8 mouse cellular contexts compared by ENCODE assay signal in genomic region chr10:80018739-80019297, GRCm38 (mm10). TPM values are rescaled to one million over a fixed set of nuclear protein-coding genes. Genes with fewer than 3 reads are reported as not detected.
DNase-seq lines count a peak whose midpoint lies in the region; ATAC-seq and TF ChIP-seq lines count a peak whose summit lies in the region.

No protein-coding gene starts in this region.

- H3K4me3 ChIP-seq in forebrain, embryonic 12.5 days (replicated peaks), result no peak overlapping the region
- no peak overlapping the region for H3K4me3 ChIP-seq in forebrain, embryonic 14.5 days (ENCODE audit: low read depth, low read length)
- peak overlapping the region; percentile 14; the same call in 1 of the 2 replicates for H3K4me3 ChIP-seq in lung, embryonic 14.5 days (ENCODE audit: low read depth, low read length)

- H3K9me3 ChIP-seq in forebrain, embryonic 12.5 days, result no peaks in the 10 kb centered on the region
- H3K9me3 ChIP-seq in forebrain, embryonic 14.5 days (replicated peaks; ENCODE audit: control insufficient read depth, low read length), result no peaks in the 10 kb centered on the region
- H3K9me3 ChIP-seq in lung, embryonic 14.5 days (ENCODE audit: low read depth, low read length), result no peaks in the 10 kb centered on the region

- ATAC-seq in forebrain, embryonic 12.5 days (ENCODE audit: low FRiP score), result no peak
- ATAC-seq in forebrain, embryonic 14.5 days, result no peak
- peak; percentile 58 for ATAC-seq in lung, embryonic 14.5 days (ENCODE audit: insufficient read depth)

- no peak overlapping the region for H3K9ac ChIP-seq in forebrain, embryonic 12.5 days
- H3K9ac ChIP-seq in forebrain, embryonic 14.5 days (ENCODE audit: low read length), result no peak overlapping the region
- H3K9ac ChIP-seq in lung, embryonic 14.5 days, result peak overlapping the region; percentile 49

- peaks cover 16% of the 10 kb centered on the region; the same call in 1 of the 2 replicates for H3K4me1 ChIP-seq in forebrain, embryonic 12.5 days
- H3K4me1 ChIP-seq in forebrain, embryonic 14.5 days (ENCODE audit: control insufficient read depth, insufficient read depth, low read length), result no peaks in the 10 kb centered on the region
- H3K4me1 ChIP-seq in lung, embryonic 14.5 days (ENCODE audit: insufficient read depth), result no peaks in the 10 kb centered on the region; the same call in none of the 2 replicates

- no peak for DNase-seq in forebrain, embryonic 14.5 days (ENCODE audit: low spot score)
- DNase-seq in MN1 (ENCODE audit: low spot score), result peak; percentile 73
- DNase-seq in heart, postnatal 36 days, result peak; percentile 42 to 54
- peak; percentile 62 for DNase-seq in lung, embryonic 14.5 days
- DNase-seq in splenic B cell, adult 2 months (ENCODE audit: low read depth, low spot score), result peak; percentile 68
- DNase-seq in right cerebral cortex, postnatal 36 days (ENCODE audit: low spot score in 2 of 2), result no peak
- DNase-seq in cerebellum, postnatal 14 days, result no peak

- H3K27ac ChIP-seq in forebrain, embryonic 12.5 days, result no peak overlapping the region
- no peak overlapping the region for H3K27ac ChIP-seq in forebrain, embryonic 14.5 days (ENCODE audit: low read depth, low read length)
- H3K27ac ChIP-seq in lung, embryonic 14.5 days (ENCODE audit: low read depth), result peak overlapping the region; percentile 71

- 8% methylated on average over 15 of the region's 15 CpGs for WGBS in forebrain, embryonic 12.5 days
- WGBS in forebrain, embryonic 14.5 days, result 11% methylated on average over 13 of the region's 15 CpGs
- WGBS in lung, embryonic 14.5 days, result 4% methylated on average over 15 of the region's 15 CpGs

- 0 out of 2 replicates have a peak overlapping the region, but pooled peaks have one; percentile 10 for H3K4me2 ChIP-seq in forebrain, embryonic 12.5 days
- no peak overlapping the region for H3K4me2 ChIP-seq in forebrain, embryonic 14.5 days (ENCODE audit: low read length)
- peak overlapping the region; percentile 59 for H3K4me2 ChIP-seq in lung, embryonic 14.5 days

- H3K36me3 ChIP-seq in forebrain, embryonic 12.5 days (replicated peaks), result no peaks in the 10 kb centered on the region
- H3K36me3 ChIP-seq in forebrain, embryonic 14.5 days (ENCODE audit: control insufficient read depth, insufficient read depth, low read length), result no peaks in the 10 kb centered on the region
- peaks cover 14% of the 10 kb centered on the region for H3K36me3 ChIP-seq in lung, embryonic 14.5 days (ENCODE audit: insufficient read depth)
- H3K36me3 ChIP-seq in splenic B cell, adult 2 months (ENCODE audit: control insufficient read depth, insufficient read depth, low read length, poor library complexity, severe bottlenecking), result peaks cover 26% of the 10 kb centered on the region

- TF ChIP-seq CTCF in lung, embryonic 14.5 days (IDR thresholded peaks at IDR 0.05; ENCODE audit: low read depth), result no peak

- intact Hi-C loops in heart, postnatal 36 days (cut with DNase I), result no loop called here

- H3K27me3 ChIP-seq in forebrain, embryonic 12.5 days, result peaks cover 63% of the 10 kb centered on the region
- peaks cover 31% of the 10 kb centered on the region for H3K27me3 ChIP-seq in forebrain, embryonic 14.5 days (replicated peaks; ENCODE audit: control insufficient read depth, insufficient read depth, low read length)
- H3K27me3 ChIP-seq in lung, embryonic 14.5 days (ENCODE audit: insufficient read depth, low read length), result peaks cover 17% of the 10 kb centered on the region
- H3K27me3 ChIP-seq in splenic B cell, adult 2 months (ENCODE audit: control insufficient read depth, insufficient read depth, low read length, poor library complexity, severe bottlenecking), result no peaks in the 10 kb centered on the region

RNA-seq across cellular contexts. Expression of gene Arhgap45, which starts 2.4 kb away (rescaled TPM):
- polyA plus RNA-seq in forebrain, embryonic 12.5 days (2016; fragmentation: Nextera tagmentation; extraction: Ambion mirVana), result 3.4 and 3.6 TPM in 2 replicates
- 1.1 and 1.5 TPM in 2 replicates for polyA plus RNA-seq in forebrain, embryonic 14.5 days (2014; fragmentation: Nextera tagmentation; extraction: Ambion mirVana)
- total RNA-seq in heart, postnatal 36 days (2021), result 1 to 10 TPM; 4.1 to 5.9 TPM
- polyA plus RNA-seq in lung, embryonic 14.5 days (2014; fragmentation: Nextera tagmentation; extraction: Ambion mirVana), result 11.2 and 13.2 TPM in 2 replicates

RNA-seq across cellular contexts. Expression of gene Polr2e, which starts 20.8 kb away (rescaled TPM):
- 183 and 184 TPM in 2 replicates for polyA plus RNA-seq in forebrain, embryonic 12.5 days (2016; fragmentation: Nextera tagmentation; extraction: Ambion mirVana)
- 205 and 219 TPM in 2 replicates for polyA plus RNA-seq in forebrain, embryonic 14.5 days (2014; fragmentation: Nextera tagmentation; extraction: Ambion mirVana)
- 10 to 100 TPM; 88.5 to 96.4 TPM for total RNA-seq in heart, postnatal 36 days (2021)
- polyA plus RNA-seq in lung, embryonic 14.5 days (2014; fragmentation: Nextera tagmentation; extraction: Ambion mirVana), result 240 and 258 TPM in 2 replicates

RNA-seq across cellular contexts. Expression of gene Abca7, which starts 22.5 kb away (rescaled TPM):
- polyA plus RNA-seq in forebrain, embryonic 12.5 days (2016; fragmentation: Nextera tagmentation; extraction: Ambion mirVana), result 5.8 and 5.9 TPM in 2 replicates
- 2.1 and 3.1 TPM in 2 replicates for polyA plus RNA-seq in forebrain, embryonic 14.5 days (2014; fragmentation: Nextera tagmentation; extraction: Ambion mirVana)
- total RNA-seq in heart, postnatal 36 days (2021), result 1 to 10 TPM; 7.7 to 7.9 TPM
- polyA plus RNA-seq in lung, embryonic 14.5 days (2014; fragmentation: Nextera tagmentation; extraction: Ambion mirVana), result 3.0 and 3.5 TPM in 2 replicates

RNA-seq across cellular contexts. Expression of gene Gpx4, which starts 28.1 kb away (rescaled TPM):
- polyA plus RNA-seq in forebrain, embryonic 12.5 days (2016; fragmentation: Nextera tagmentation; extraction: Ambion mirVana), result 434 and 458 TPM in 2 replicates
- polyA plus RNA-seq in forebrain, embryonic 14.5 days (2014; fragmentation: Nextera tagmentation; extraction: Ambion mirVana), result 555 and 632 TPM in 2 replicates
- 100 to 1,000 TPM; 863 to 871 TPM for total RNA-seq in heart, postnatal 36 days (2021)
- 471 and 474 TPM in 2 replicates for polyA plus RNA-seq in lung, embryonic 14.5 days (2014; fragmentation: Nextera tagmentation; extraction: Ambion mirVana)

RNA-seq across cellular contexts. Expression of gene Cnn2, which starts 30.4 kb away (rescaled TPM):
- 85.5 and 115 TPM in 2 replicates for polyA plus RNA-seq in forebrain, embryonic 12.5 days (2016; fragmentation: Nextera tagmentation; extraction: Ambion mirVana)
- polyA plus RNA-seq in forebrain, embryonic 14.5 days (2014; fragmentation: Nextera tagmentation; extraction: Ambion mirVana), result 33.2 and 40.0 TPM in 2 replicates
- total RNA-seq in heart, postnatal 36 days (2021), result 10 to 100 TPM; 29.9 to 30.6 TPM
- 354 and 364 TPM in 2 replicates for polyA plus RNA-seq in lung, embryonic 14.5 days (2014; fragmentation: Nextera tagmentation; extraction: Ambion mirVana)

Comparison
In these comparisons a context has a peak if more than half of its experiments do, and no peak if none do; other contexts are left out.
1. DNase-seq: peak in MN1 (single experiment), heart, postnatal 36 days (2 of 2), lung, embryonic 14.5 days (single experiment) and splenic B cell, adult 2 months (single experiment); none in forebrain, embryonic 14.5 days (single experiment), right cerebral cortex, postnatal 36 days (0 of 2) and cerebellum, postnatal 14 days (0 of 2).